Mouse (Mus musculus): ENCODE results near the gene Spaca9.

GRCm38 (mm10) chr2:28722419-28722818 is 22.9 kb upstream of the Spaca9 start:
- TF ChIP-seq CTCF (IDR thresholded peaks at IDR 0.05; ENCODE audit: control insufficient read depth, insufficient read depth, insufficient replicate concordance, low read depth, low read length) (no peak), POLR2A (IDR thresholded peaks at IDR 0.05; ENCODE audit: control insufficient read depth, low read depth, low read length) (no peak)

Data from testis, adult 2 months (tissue).